Mouse (Mus musculus): ENCODE results near the gene Letmd1. TPM values are rescaled to one million over a fixed set of nuclear protein-coding genes. Genes with fewer than 3 reads are reported as not detected.

The Letmd1 gene
- polyA plus RNA-seq, 1 experiment from 2014 or later: 27.9 TPM

- Histone ChIP-seq H3K9me3 (no peaks in the 10 kb centered on the region), H3K36me3 (no peaks in the 10 kb centered on the region), H3K4me1 (peaks cover 11% of the 10 kb centered on the region; the same call in 1 of the 2 replicates), H3K27me3 (ENCODE audit: insufficient read depth, poor library complexity, severe bottlenecking) (peaks cover 15% of the 10 kb centered on the region), H3K27ac (no peak overlapping the region), H3K4me3 (peak overlapping the region; percentile 34; the same call in 1 of the 2 replicates)
- DNase-seq (ENCODE audit: low spot score): no peak
- WGBS: 11% methylated on average over 12 of the region's 12 CpGs
These were observed 7.9 kb upstream of the Letmd1 start for GRCm38 (mm10) chr15:100460942-100461341.

- Histone ChIP-seq H3K9me3 (no peaks in the 10 kb centered on the region), H3K4me3 (no peak overlapping the region), H3K27me3 (ENCODE audit: insufficient read depth, poor library complexity, severe bottlenecking) (peaks cover 15% of the 10 kb centered on the region), H3K36me3 (no peaks in the 10 kb centered on the region), H3K27ac (no peak overlapping the region), H3K4me1 (peaks cover 11% of the 10 kb centered on the region; the same call in 1 of the 2 replicates)
- WGBS: 55% methylated on average over 9 of the region's 9 CpGs
- DNase-seq (ENCODE audit: low spot score): no peak
These were observed 7.2 kb upstream of the Letmd1 start for GRCm38 (mm10) chr15:100461646-100462045.

GRCm38 (mm10) chr15:100462086-100462485, 6.7 kb upstream of the Letmd1 start:
- no peak overlapping the region for H3K27ac ChIP-seq
- peaks cover 11% of the 10 kb centered on the region; the same call in 1 of the 2 replicates for H3K4me1 ChIP-seq
- H3K36me3 ChIP-seq: no peaks in the 10 kb centered on the region
- H3K27me3 ChIP-seq (ENCODE audit: insufficient read depth, poor library complexity, severe bottlenecking): peaks cover 15% of the 10 kb centered on the region
- 81% methylated on average over 5 of the region's 5 CpGs for WGBS
- no peak for DNase-seq (ENCODE audit: low spot score)
- H3K4me3 ChIP-seq: no peak overlapping the region
- H3K9me3 ChIP-seq: no peaks in the 10 kb centered on the region

- Histone ChIP-seq H3K4me1 (peaks cover 20% of the 10 kb centered on the region), H3K27ac (no peak overlapping the region), H3K4me3 (no peak overlapping the region), H3K9me3 (no peaks in the 10 kb centered on the region), H3K36me3 (no peaks in the 10 kb centered on the region), H3K27me3 (ENCODE audit: insufficient read depth, poor library complexity, severe bottlenecking) (peaks cover 11% of the 10 kb centered on the region)
- DNase-seq (ENCODE audit: low spot score): no peak
- 24% methylated on average over 6 of the region's 6 CpGs for WGBS
These were observed 5.1 kb upstream of the Letmd1 start for GRCm38 (mm10) chr15:100463712-100464111.

- DNase-seq (ENCODE audit: low spot score): no peak
- WGBS: 64% methylated on average over 2 of the region's 2 CpGs
- Histone ChIP-seq H3K27ac (no peak overlapping the region), H3K4me1 (peaks cover 32% of the 10 kb centered on the region), H3K36me3 (0 out of 2 replicates have a peak, but pooled peaks cover under 1% of the 10 kb centered on the region), H3K27me3 (ENCODE audit: insufficient read depth, poor library complexity, severe bottlenecking) (no peaks in the 10 kb centered on the region), H3K9me3 (no peaks in the 10 kb centered on the region), H3K4me3 (no peak overlapping the region)
These were observed 3.4 kb upstream of the Letmd1 start for GRCm38 (mm10) chr15:100465432-100465831.

GRCm38 (mm10) chr15:100467738-100468137, 1.1 kb upstream of the Letmd1 start:
- Histone ChIP-seq H3K9me3 (no peaks in the 10 kb centered on the region), H3K4me3 (peak overlapping the region; percentile 76), H3K27ac (no peak overlapping the region), H3K4me1 (peaks cover 21% of the 10 kb centered on the region), H3K36me3 (peaks cover 22% of the 10 kb centered on the region), H3K27me3 (ENCODE audit: insufficient read depth, poor library complexity, severe bottlenecking) (no peaks in the 10 kb centered on the region)
- WGBS: 39% methylated on average over 8 of the region's 8 CpGs
- DNase-seq (ENCODE audit: low spot score): no peak

GRCm38 (mm10) chr15:100469189-100469545, 344 bp downstream of the Letmd1 start:
- Histone ChIP-seq H3K9me3 (no peaks in the 10 kb centered on the region), H3K36me3 (peaks cover 35% of the 10 kb centered on the region), H3K4me3 (peak overlapping the region; percentile 76), H3K27ac (peak overlapping the region; percentile 97), H3K4me1 (peaks cover 21% of the 10 kb centered on the region), H3K27me3 (ENCODE audit: insufficient read depth, poor library complexity, severe bottlenecking) (no peaks in the 10 kb centered on the region)
- DNase-seq (ENCODE audit: low spot score): no peak
- WGBS: under 1% methylated on average over 19 of the region's 19 CpGs

GRCm38 (mm10) chr15:100470037-100470436, 1.2 kb downstream of the Letmd1 start:
- WGBS: 49% methylated on average over 10 of the region's 10 CpGs
- DNase-seq (ENCODE audit: low spot score): no peak
- H3K27ac ChIP-seq: no peak overlapping the region
- no peaks in the 10 kb centered on the region for H3K9me3 ChIP-seq
- H3K4me1 ChIP-seq: peaks cover 21% of the 10 kb centered on the region
- H3K36me3 ChIP-seq: peaks cover 44% of the 10 kb centered on the region
- peak overlapping the region; percentile 76 for H3K4me3 ChIP-seq
- no peaks in the 10 kb centered on the region for H3K27me3 ChIP-seq (ENCODE audit: insufficient read depth, poor library complexity, severe bottlenecking)

GRCm38 (mm10) chr15:100473926-100474503, 5.2 kb downstream of the Letmd1 start:
- Histone ChIP-seq H3K27me3 (ENCODE audit: insufficient read depth, poor library complexity, severe bottlenecking) (no peaks in the 10 kb centered on the region), H3K4me1 (peaks cover 13% of the 10 kb centered on the region), H3K36me3 (peaks cover 82% of the 10 kb centered on the region), H3K4me3 (no peak overlapping the region), H3K9me3 (no peaks in the 10 kb centered on the region), H3K27ac (no peak overlapping the region)
- DNase-seq (ENCODE audit: low spot score): no peak
- 77% methylated on average over 7 of the region's 7 CpGs for WGBS

GRCm38 (mm10) chr15:100478351-100478750, 9.5 kb downstream of the Letmd1 start:
- H3K9me3 ChIP-seq: no peaks in the 10 kb centered on the region
- no peak overlapping the region for H3K27ac ChIP-seq
- no peaks in the 10 kb centered on the region for H3K27me3 ChIP-seq (ENCODE audit: insufficient read depth, poor library complexity, severe bottlenecking)
- no peaks in the 10 kb centered on the region for H3K4me1 ChIP-seq
- H3K36me3 ChIP-seq: peaks cover 95% of the 10 kb centered on the region
- no peak for DNase-seq (ENCODE audit: low spot score)
- 86% methylated on average over 10 of the region's 10 CpGs for WGBS
- H3K4me3 ChIP-seq: no peak overlapping the region

- 84% methylated on average over 4 of the region's 4 CpGs for WGBS
- Histone ChIP-seq H3K27ac (no peak overlapping the region), H3K36me3 (peaks cover 95% of the 10 kb centered on the region), H3K4me3 (no peak overlapping the region), H3K4me1 (no peaks in the 10 kb centered on the region), H3K27me3 (ENCODE audit: insufficient read depth, poor library complexity, severe bottlenecking) (no peaks in the 10 kb centered on the region), H3K9me3 (no peaks in the 10 kb centered on the region)
- no peak for DNase-seq (ENCODE audit: low spot score)
These were observed 10.1 kb downstream of the Letmd1 start for GRCm38 (mm10) chr15:100478925-100479324.

GRCm38 (mm10) chr15:100485576-100485975, 16.8 kb downstream of the Letmd1 start:
- no peak overlapping the region for H3K4me3 ChIP-seq
- no peaks in the 10 kb centered on the region for H3K9me3 ChIP-seq
- H3K4me1 ChIP-seq: peaks cover 47% of the 10 kb centered on the region
- no peak for DNase-seq (ENCODE audit: low spot score)
- H3K27ac ChIP-seq: no peak overlapping the region
- peaks cover 86% of the 10 kb centered on the region for H3K36me3 ChIP-seq
- no peaks in the 10 kb centered on the region for H3K27me3 ChIP-seq (ENCODE audit: insufficient read depth, poor library complexity, severe bottlenecking)
- 87% methylated on average over 3 of the region's 3 CpGs for WGBS

GRCm38 (mm10) chr15:100486450-100486849, 17.6 kb downstream of the Letmd1 start:
- Histone ChIP-seq H3K4me3 (no peak overlapping the region), H3K4me1 (peaks cover 54% of the 10 kb centered on the region), H3K27ac (0 out of 2 replicates have a peak overlapping the region, but pooled peaks have one; percentile 19), H3K36me3 (peaks cover 77% of the 10 kb centered on the region), H3K27me3 (ENCODE audit: insufficient read depth, poor library complexity, severe bottlenecking) (no peaks in the 10 kb centered on the region), H3K9me3 (no peaks in the 10 kb centered on the region)
- DNase-seq (ENCODE audit: low spot score): no peak
- 48% methylated on average over 7 of the region's 7 CpGs for WGBS

- Histone ChIP-seq H3K36me3 (peaks cover 71% of the 10 kb centered on the region), H3K9me3 (no peaks in the 10 kb centered on the region), H3K27ac (0 out of 2 replicates have a peak overlapping the region, but pooled peaks have one; percentile 19), H3K4me1 (peaks cover 58% of the 10 kb centered on the region), H3K27me3 (ENCODE audit: insufficient read depth, poor library complexity, severe bottlenecking) (no peaks in the 10 kb centered on the region), H3K4me3 (no peak overlapping the region)
- WGBS: 79% methylated on average over 2 of the region's 2 CpGs
- DNase-seq (ENCODE audit: low spot score): no peak
These were observed 18.2 kb downstream of the Letmd1 start for GRCm38 (mm10) chr15:100487050-100487449.
